Mouse (Mus musculus) heart, adult 8-10 months (tissue): Measurements from ENCODE around the gene Gtf2a1. TPM values are rescaled to one million over a fixed set of nuclear protein-coding genes. Genes with fewer than 3 reads are reported as not detected.
A peak's percentile ranks its signal among the peaks of the same experiment; 100 is the strongest.
"Not testable (repeated sequence)": the region's sequence is repeated elsewhere in the genome, so short reads cannot be mapped to it uniquely, and the experiment has no call there.

Experiments used
- DNase-seq: peaks from one replicate; pipeline ENCODE4 v3.0.0; 2022; ENCODE audit warnings: low spot score
- total RNA-seq, 4 experiments: library from RNA; stranded (reverse); gene quantifications; 2 replicates each; pipeline ENCODE4 v1.2.4; 2022

The Gtf2a1 gene
- total RNA-seq = 10 to 100 TPM; 24.5 to 31.5 (median 28.2) TPM

- DNase-seq = peak; percentile 92
These were observed at the start of gene Gtf2a1 for GRCm38 (mm10) chr12:91589847-91590690. TSS of gene Gtf2a1 (minus strand) at chr12:91590487.

- peak; percentile 23 for DNase-seq
These were observed 48.1 kb upstream of the Gtf2a1 start for GRCm38 (mm10) chr12:91638351-91638750.

DNA sequence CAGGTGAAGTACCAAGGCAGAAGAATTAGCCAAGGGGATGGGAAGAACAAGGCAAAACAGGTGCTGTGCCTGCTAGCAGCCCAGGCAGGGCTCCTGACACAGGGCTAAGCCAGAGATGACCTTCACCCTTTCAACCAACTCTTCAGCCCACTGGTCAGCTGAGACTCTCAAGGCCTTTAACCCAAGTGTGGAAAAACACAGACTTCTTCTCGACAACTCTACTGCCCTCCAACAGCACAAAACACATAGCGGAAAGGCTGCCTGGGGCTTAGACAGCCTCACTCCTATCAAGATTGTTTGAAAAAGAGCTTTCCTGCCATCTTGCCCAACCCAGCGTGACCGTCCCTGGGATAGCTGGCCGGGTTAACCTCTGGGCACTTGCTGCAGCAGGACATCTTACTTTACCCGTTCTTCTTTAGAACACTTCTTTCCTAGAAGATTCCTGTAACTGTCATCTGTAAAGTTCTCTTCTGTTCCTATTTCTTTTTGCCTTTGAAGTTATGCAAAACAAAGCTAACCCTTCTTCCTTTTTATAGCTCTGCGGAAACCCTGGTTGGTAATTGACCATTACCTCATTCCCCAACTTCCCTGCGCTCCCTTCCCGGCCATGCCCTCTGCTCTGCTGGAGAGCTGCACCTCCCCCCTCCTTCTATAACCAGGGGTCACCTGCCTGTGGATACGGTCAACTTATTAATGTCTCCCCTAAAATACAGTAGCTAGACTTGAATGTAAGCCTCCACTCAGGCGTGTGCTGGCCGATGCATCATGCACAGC, 47.0 kb upstream of the Gtf2a1 start:
- DNase-seq = no peak

DNA sequence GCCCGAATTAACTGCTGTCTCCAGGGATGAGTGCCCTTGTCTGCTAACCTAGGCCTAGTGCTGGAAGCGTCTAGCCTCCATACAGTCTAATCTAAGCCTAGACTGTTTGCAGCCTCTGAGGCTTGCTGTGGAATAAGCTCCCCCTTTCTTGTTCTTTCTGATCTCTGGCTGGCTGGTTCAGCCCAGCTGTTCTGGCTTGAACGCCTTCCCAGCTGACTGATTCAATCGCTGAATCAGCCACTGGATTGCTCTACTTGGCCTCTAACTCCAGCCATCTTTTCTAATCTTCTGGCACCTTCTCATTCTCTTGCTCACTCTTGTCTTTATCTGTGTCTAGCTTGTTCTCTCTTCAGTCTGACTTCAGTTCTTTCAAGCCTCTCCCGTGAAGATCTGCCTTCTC, 36.2 kb upstream of the Gtf2a1 start:
- DNase-seq = peak; percentile 42

DNA sequence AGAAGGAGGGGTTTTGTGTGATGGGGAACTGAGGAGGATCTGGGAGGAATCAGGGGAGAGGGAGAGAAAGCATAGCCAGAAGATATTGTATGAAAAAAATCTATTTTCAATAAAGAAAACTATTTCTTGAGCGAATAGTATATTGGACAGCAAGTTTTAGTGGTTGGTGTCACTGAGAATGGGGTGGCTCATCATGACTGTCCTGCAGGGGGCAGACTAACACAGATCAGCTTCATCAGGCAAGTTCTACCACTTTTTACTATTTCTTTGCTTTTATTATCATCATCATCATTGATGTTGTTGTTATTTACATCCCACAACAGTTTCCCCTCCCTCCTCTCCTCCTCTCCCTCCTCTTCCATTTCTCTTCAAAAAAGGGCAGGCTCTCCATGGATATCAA, 34.7 kb upstream of the Gtf2a1 start:
- DNase-seq = no peak

DNA sequence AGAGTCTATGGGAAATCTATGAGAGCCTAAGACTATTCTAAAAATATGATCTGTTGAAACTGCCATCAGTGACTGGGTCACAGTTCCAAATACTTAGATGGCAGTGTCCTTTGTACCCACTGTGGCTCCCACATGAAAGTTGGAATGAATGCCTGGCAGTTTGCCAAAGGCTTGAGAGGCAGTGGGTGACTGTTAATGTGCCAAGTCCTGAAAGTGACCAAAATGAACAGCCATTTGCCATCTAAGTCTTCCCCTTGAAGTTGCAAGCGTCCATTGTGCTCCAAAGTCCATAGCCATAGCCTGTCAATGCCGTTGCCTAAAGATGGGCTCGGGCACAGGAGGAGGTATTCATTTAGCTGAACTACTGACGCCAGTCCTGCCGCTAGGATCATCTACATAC, 19.1 kb upstream of the Gtf2a1 start:
- no peak for DNase-seq

DNA sequence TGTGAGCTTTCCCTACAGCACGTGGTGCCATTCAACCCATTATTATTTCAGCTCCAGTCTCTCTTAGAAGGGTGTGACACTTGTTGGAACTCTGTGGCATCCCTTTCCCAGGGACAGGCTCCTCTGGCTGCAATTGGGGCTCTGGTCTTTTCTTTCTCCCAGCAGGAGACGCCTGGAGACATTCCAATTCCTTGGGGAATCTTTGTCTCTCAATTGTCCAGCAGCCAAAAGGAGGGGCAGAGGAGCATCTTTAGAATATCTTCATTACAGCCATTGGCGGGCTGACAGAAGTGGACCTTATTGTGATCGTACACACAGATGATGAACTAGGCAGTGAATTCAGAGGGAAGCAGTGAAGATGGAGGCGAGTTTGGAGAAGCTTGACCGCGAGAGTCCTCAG, 17.4 kb upstream of the Gtf2a1 start:
- no peak for DNase-seq

GRCm38 (mm10) chr12:91606651-91607050, 16.4 kb upstream of the Gtf2a1 start:
- no peak for DNase-seq

DNA sequence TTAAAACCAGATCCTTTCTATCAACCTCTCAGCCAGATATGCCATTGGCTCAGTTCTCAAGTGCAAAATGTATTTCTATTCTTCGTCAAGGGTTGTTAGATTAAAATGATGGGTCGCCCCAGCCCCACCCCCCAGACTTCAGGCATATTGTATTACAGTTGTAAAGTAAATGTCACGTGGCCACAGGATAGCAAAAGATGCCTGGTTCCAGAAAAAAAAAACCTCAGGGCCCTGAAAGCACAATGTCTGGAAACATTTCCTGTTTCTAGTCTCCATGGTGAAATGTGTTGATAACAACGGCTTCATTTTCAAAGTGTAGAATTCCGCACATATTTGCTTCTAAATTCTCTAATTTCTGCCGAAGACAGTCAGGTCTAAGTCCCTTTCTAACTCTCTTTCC, 14.3 kb upstream of the Gtf2a1 start:
- no peak for DNase-seq

DNA sequence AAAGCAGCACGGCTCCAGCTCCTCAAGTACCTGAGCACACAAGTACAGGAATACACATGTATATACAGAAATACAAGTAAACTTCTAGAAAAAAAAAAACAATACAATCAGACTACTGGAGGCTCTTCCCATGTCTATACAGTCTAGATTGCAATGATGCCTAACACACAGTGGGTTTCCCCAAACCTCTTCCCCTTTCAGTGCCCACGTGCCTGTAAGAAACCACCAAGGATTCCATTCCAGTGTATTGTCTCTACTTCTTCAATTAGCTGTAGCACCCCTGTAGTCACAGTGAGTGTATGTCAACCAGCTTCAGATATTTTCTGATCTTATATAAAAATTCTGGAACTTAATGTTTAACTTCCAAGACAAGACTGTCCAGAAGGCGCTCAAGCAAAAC, 1.8 kb upstream of the Gtf2a1 start:
- no peak for DNase-seq

DNA sequence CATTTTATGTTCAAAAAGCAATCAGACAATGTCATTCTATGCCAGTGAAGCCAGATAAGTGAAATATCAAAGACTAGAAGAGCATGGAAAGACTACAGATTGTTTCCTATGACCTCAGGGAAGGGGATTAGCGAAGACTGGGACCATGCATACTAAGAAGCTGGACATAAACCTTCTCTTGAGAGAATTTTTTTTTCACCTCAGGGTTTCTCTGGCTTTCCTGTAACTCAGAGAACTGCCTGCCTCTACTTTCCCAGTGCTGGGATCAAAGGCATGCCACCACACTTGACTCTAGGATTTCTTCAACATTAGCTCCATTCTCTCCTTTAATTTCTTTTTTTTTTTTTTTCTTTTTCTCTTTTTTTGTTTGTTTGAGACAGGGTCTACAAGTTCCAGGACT, 904 bp upstream of the Gtf2a1 start:
- no peak for DNase-seq

- peak; percentile 35 for DNase-seq
These were observed 429 bp upstream of the Gtf2a1 start for GRCm38 (mm10) chr12:91590716-91591115.

GRCm38 (mm10) chr12:91589542-91589846, 793 bp downstream of the Gtf2a1 start:
- no peak for DNase-seq

- DNase-seq = peak; percentile 40
These were observed 1.4 kb downstream of the Gtf2a1 start for GRCm38 (mm10) chr12:91588670-91589541.

DNA sequence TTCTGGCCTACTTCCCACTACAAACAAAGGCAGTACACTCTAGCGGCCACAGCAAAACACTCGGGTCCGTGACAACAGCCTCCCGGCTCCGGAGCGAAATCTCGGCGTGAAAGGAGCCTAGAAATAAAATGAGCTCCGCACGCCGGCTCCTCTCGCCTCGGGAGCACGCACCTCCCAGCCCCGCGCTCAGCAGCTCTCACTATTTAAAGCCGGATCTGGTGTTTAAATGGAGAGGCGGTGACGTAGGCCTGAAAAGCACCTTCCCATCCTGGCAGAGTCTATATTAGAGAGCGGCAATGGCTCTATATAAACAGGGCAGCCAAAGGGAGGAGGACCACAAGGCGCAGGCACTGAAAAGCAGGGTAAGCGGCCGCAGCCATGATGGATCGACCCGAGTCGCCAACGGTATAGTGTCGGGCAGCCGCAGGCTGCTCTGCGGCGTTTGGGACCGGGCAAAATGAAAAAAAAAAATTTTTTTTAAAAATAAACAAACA, 2.1 kb downstream of the Gtf2a1 start:
- DNase-seq = peak; percentile 96

- DNase-seq = no peak
These were observed 2.7 kb downstream of the Gtf2a1 start for GRCm38 (mm10) chr12:91587491-91588033.

DNA sequence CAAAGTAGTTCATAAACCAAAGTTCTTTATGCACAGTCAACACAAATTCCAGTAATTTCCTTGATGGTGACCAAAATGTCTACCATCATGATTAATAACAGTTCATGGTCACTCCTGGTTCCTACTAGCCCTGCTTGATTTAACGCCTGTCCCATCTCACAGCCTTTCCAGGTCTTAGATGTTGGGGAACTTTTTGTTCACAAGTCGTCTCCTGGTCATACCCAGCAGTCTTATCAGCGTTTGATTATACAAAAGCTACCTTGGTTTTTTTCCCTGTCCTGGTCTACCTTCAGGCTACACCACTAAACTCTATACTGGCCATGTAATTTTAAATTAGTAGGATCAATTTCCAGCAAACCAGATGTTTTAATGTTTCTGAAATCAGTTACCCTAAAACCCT, 3.2 kb downstream of the Gtf2a1 start:
- no peak for DNase-seq

DNA sequence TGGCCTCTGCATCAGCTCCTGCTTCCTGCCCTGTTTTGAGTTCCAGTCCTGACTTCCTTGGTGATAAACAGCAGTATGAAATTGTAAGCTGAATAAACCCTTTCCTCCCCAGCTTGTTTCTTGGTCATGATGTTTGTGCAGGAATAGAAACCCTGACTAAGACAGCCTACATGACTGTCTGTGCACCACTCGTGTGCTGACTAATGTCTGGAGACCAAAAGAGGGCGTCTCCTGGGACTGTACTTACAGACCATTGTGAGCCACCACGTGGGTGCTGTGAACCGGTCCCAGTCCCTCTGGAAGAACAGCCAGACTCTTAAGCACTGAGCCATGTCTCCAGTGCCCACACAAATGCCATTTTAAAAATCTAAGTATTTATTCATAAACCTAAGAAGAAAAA, 4.5 kb downstream of the Gtf2a1 start:
- DNase-seq = not testable (repeated sequence)

GRCm38 (mm10) chr12:91585206-91585605, 5.1 kb downstream of the Gtf2a1 start:
- no peak for DNase-seq

DNA sequence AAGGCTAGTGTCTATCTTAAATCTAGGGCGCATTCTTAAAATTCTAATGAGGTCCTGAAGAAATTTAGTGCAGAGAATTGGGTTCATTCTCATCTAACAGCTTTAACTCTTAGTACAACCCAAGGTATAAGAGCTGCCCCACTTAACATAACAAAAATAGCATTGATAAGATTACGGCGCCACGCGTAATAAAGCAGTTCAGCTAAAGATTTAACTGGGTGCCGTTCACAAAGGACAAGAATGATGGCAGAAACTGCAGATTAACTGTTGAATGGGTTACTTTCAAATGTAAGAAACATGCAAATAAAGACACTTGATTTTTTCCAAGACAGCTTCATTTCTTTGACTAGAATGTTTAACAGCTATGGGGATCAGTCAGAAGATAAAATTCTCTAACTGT, 6.9 kb downstream of the Gtf2a1 start:
- no peak for DNase-seq

DNA sequence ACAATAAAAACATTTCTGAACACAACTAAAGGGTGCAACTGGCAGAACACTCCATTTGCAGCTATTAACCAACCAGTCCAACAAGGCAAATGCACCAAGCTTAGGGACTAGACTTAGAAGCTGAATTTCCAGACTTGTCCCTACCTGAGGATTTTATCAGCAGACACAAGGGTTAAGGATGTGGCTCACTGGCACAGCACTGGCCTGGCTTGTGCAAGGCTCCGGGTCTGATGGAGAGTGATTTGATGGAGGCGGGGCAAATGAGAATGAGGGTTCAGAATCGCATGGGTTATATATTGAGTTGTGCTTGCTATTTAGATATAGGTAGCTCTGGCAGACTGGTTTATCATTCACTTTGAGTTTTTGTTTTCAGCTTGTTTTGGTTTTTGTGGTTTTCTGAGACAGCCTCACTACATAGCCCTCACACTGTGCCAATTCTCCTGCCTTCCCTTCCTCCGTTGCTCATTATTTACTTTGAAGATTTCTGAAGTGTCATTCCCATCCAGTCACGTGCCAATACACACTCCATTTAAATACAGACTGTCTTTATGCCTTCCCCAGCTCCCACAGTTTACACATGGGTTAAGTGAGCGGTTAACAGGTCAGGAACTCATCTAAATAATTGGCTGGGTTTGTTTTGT, 7.8 kb downstream of the Gtf2a1 start:
- no peak for DNase-seq
